Mouse (Mus musculus) heart, postnatal 36 days (tissue): ENCODE data around the gene Tuba8. TPM values are rescaled to one million over a fixed set of nuclear protein-coding genes. Genes with fewer than 3 reads are reported as not detected.
A peak's percentile ranks its signal among the peaks of the same experiment; 100 is the strongest.

ENCODE experiments used
- DNase-seq, 2 experiments: peaks; one replicate each; pipeline ENCODE4 v3.0.0; 2021 to 2022
- intact Hi-C: fragments of 180-260 bp; cut with DNase I; formaldehyde crosslinking; loops from one replicate; pipeline ENCODE4 v1.15.1; 2025
- total RNA-seq, 2 experiments: library from RNA; stranded (reverse); gene quantifications; 2 replicates each; pipeline ENCODE4 v1.2.3; 2021

Tuba8 gene
- total RNA-seq, 2 experiments from 2014 or later = 94.4 to 144 TPM

DNA sequence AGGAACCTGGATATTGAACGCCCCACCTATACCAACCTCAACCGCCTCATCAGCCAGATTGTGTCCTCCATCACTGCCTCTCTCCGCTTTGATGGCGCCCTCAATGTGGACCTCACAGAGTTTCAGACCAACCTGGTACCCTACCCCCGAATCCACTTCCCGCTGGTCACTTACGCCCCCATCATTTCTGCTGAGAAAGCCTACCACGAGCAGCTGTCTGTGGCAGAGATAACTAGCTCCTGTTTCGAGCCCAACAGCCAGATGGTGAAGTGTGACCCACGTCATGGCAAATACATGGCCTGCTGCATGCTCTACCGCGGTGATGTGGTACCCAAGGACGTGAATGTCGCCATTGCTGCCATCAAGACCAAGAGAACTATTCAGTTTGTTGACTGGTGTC, 12.5 kb downstream of the Tuba8 start:
- no peak for DNase-seq
- intact Hi-C loops = no loop called here

DNA sequence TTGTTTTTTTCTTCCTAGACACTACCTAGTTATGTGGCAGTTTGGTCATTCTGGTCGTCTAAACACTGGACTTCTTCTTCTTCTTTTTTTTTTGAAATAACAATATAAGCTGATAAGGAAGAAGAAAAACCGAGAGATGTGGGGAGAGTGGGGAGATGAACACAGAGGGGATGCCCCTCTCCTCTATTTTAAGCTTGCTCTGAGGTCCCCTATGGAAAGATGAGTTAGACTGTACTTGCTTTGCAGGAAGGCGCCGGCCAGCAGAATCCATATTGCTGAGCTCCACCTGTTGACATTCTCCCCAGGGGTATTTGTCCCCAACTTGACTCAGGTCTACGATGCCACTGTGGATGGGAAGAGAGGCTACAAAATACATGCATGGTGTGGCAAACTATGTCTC, 13.6 kb downstream of the Tuba8 start:
- intact Hi-C loops = no loop called here
- no peak for DNase-seq

DNA sequence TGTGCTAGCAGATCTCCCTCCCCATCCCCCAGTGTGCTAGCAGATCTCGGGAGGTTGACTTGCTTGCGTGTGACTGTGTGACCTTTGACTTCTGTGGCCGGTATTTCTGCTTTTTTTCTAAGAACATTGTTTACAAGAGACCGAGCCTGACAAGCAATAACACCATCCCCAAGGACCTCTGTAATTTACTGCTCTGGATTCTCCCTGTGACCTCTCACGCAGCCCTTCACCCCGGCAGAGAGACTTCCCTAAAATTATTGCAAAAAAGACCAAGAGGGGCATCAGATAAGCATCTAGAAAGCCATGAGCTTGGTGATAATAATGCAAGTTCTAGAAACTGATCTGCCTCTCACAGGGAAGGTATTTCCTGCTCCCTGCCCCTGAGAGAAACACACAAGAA, 14.5 kb downstream of the Tuba8 start:
- DNase-seq = no peak
- intact Hi-C loops = no loop called here

GRCm38 (mm10) chr6:121226043-121226442, 15.5 kb downstream of the Tuba8 start:
- DNase-seq = no peak
- intact Hi-C loops = no loop called here

DNA sequence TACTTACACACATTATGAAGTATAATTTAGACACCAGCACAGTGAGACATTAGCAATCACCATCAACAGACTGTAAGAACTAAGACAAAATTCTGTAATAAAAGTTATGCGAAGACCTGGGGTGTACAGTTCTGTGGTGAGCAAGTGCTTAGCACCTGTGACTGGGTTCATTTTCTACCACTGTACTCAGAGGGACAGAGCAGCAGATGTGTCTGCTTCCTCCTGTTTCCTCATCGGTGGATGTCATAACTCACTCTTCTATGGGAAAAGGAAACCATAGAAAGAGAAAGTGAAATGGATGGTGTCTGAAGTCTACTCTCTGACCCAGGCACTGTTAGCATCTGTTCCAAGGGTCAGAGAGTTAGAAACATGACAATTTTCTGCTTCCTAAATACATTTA, 16.2 kb downstream of the Tuba8 start:
- intact Hi-C loops = no loop called here
- no peak for DNase-seq

- DNase-seq = no peak
Measured at GRCm38 (mm10) chr6:121228421-121228820, 17.9 kb downstream of the Tuba8 start.

DNA sequence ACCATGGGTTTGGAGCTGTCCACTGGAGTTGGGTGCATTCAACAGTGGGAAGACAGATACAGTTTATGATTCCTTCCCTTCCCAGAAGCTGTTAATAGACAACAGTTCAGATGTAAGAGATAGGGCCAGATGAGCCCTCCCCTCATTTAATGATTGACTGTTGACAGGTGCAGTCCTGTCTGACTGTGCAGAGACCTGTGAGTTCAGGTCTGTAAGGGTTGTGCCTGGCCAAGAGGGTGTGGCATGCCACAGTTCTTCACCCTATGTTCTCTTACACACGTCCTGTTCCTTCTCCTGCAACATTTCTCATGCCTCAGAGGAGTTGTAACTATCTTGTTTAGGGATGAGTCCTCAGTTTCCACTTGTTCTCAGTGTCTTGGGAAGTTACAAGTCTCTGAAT, 22.2 kb downstream of the Tuba8 start:
- intact Hi-C loops = no loop called here
- no peak for DNase-seq

More at GRCm38 (mm10) chr6:121228421-121228820, 17.9 kb downstream of the Tuba8 start:
- intact Hi-C loops = no loop called here

DNA sequence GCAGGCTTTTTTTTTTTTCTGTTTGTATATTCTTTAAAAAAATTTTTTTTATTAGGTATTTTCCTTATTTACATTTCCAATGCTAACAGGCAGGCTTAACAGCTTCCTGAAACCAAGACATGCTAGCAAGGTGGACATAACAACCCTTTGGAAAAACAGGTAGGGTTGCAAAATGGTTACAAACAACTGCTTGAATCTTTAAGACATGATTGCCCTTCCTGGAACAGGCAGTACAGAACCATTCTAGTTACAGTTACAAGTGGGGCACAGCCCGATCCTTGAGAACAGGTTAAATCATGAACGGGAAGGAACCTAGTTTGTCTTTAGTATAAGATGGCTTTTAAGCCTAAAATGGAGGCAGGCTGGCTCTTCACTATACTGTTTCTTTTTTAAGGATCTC, 25.9 kb downstream of the Tuba8 start:
- intact Hi-C loops = no loop called here
- no peak for DNase-seq

DNA sequence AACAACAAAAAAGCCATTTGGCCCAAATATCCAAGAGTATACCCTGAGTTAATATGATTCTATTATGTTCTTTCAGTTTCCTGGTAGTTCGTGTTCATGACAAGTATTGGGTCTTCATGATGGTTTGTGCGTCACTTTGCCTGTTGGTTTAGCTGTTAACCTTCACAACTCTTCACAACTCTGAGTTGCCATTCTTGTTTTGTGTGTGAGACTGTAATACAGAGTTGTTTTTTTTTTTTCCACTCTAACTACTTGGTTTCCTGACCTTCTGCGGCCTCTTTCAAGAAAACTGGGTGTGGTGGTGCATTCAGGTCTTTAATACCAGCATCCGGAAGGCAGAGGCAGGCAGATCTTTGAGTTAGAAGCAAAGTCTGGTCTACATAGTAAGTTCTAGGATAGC, 27.7 kb downstream of the Tuba8 start:
- intact Hi-C loops = no loop called here
- DNase-seq = no peak

DNA sequence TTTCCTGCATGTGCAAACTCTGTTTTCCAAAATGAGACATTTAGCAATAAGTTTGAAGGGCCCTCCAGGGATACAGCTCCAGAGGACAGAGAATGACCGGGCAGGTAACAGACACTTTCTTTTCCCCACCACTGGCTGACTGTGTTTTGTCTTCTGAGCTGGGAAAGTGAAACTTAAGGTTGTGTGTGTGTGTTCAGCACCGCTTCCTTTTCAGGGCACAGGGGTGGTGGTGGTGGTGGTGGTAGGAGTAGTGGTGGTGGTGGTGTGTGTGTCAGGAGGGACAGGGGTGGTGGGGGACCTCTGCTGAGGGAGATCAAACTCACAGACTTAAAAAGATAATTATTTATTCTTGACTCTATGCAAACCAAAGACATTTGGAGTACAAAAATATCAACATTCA, 31.3 kb downstream of the Tuba8 start:
- intact Hi-C loops = no loop called here
- no peak for DNase-seq

- no peak for DNase-seq
- intact Hi-C loops = no loop called here
Measured at GRCm38 (mm10) chr6:121243161-121243560, 32.7 kb downstream of the Tuba8 start.

DNA sequence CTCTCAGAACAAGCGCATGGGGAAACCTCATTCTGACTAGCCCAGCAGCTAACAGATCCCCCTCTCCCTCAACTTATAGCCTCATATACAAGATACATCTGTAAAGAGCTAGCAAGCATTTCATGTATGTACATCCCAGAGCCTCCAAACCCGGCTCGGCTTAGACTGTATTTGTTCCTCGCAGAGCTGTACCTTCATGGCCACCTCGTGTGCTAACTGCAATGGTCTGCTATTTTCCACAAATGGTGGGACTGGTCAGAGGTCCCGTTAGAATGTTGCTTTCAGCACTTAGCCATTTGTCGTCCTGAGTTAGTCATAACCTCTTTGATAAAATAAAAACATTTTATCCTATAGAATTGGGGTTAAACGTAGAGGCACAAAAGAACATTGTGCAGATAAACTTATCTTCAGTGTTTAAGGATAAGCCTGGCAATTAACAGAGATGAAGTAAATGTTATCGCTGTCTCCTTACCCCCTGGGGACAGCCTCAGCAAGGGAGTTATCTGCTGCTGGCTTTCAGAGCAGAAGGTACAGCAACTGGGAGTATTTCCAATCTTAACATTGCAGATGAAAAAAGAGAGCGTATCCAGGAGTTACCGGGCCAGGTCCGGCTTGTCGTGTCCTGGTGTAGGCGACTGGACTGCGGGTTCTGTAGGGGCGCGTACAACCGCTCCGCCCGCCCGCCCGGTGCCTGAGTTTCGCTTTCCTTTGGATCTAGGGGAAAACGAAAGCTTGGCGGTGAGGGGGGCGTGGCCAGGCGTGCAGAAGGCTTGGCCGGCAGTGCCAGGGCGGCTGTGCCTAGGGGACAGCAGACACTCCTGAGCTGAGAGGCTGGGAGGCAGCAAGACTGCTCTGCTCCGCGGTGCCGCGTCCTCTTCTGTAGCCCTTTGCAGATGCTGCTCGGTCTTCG, 34.9 kb downstream of the Tuba8 start, which contains the start of gene Usp18:
Usp18 (plus strand) TSS at position 780 of the 910 bp plus-strand sequence.
- peak; percentile 90 to 94 for DNase-seq
- intact Hi-C loops = loop anchor here (1.0 to 5.0 kb wide), 2 partner anchors 27 to 63 kb away; partner anchors contain the start of gene Pex26

- no peak for DNase-seq
- intact Hi-C loops = loop anchor here (5.0 kb wide), 1 partner anchor 64 kb away; the partner anchor contains the start of gene Pex26
Measured at GRCm38 (mm10) chr6:121246037-121246361, 35.5 kb downstream of the Tuba8 start.

- intact Hi-C loops = no loop called here
- no peak for DNase-seq
Measured at GRCm38 (mm10) chr6:121250406-121250805, 39.9 kb downstream of the Tuba8 start.

DNA sequence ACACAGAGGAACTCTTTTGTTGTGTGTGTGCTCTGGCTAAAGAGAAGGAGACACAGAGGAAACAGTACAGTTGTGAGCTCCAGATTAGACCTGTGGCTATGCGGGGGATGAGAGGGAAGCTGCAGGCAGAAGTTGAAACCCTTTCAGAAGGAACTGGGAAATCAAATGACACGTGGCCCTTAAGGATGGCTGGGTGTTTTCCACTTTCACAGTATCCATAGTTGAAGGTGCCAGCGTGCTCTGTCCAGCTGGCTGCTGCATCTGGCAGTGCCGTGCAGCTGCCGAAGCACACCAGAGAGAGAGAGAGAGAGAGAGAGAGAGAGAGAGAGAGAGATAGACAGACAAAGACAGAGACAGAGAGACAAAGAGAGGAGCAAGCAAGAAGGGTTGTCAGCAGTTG, 40.8 kb downstream of the Tuba8 start:
- no peak for DNase-seq
- intact Hi-C loops = no loop called here

- DNase-seq = peak; percentile 71 to 80
- intact Hi-C loops = loop anchor here (2.0 kb wide), 1 partner anchor 76 kb away; no protein-coding TSS in a partner anchor
Measured at GRCm38 (mm10) chr6:121260548-121260947, 50.1 kb downstream of the Tuba8 start.

DNA sequence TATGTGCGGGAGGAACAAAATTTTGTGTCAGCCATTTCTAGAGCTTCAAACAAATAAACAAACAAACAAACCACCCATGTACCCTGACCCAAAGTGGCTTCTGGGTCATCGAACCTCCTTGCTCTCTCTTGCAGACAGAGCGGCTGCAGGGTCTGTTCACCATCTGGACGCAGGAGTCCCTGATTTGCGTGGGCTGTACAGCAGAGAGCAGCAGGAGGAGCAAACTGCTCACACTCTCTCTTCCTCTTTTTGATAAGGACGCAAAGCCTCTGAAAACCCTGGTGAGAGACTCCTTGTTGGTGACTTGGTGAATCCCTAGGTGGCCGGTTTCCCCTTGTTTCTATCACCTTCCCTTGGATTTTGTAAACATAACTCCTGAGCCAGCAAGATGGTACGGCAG, 50.7 kb downstream of the Tuba8 start:
- DNase-seq = no peak
- intact Hi-C loops = loop anchor here (2.0 kb wide), 1 partner anchor 76 kb away; no protein-coding TSS in a partner anchor

DNA sequence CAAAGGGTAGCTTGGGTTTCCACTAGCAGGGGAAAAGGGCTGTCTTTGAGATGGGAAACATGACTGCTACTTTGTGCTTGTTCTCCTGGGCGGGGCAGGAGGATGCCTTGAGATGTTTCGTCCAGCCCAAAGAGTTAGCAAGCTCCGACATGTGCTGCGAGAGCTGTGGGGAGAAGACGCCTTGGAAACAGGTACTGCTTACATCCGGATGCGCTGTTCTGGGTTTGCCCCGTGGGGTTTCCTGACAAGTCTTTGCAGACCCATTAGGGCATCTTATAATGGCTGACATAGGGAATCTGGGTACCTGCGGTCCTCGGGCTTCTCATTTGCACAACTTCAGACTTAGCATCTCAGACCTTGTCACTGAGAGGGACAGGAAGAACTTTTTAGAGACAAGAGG, 51.5 kb downstream of the Tuba8 start:
- intact Hi-C loops = no loop called here
- DNase-seq = no peak

- no peak for DNase-seq
- intact Hi-C loops = no loop called here
Measured at GRCm38 (mm10) chr6:121262496-121262895, 52.0 kb downstream of the Tuba8 start.

GRCm38 (mm10) chr6:121270156-121270555, 59.7 kb downstream of the Tuba8 start:
- DNase-seq = no peak
- intact Hi-C loops = loop anchor here (5.0 kb wide), 2 partner anchors 67 to 342 kb away; no protein-coding TSS in a partner anchor

- intact Hi-C loops = loop anchor here (1.0 to 5.0 kb wide), 6 partner anchors 26 to 341 kb away; partner anchors contain the start of gene Usp18
- no peak for DNase-seq
Measured at GRCm38 (mm10) chr6:121271707-121272074, 61.2 kb downstream of the Tuba8 start.
